Mouse (Mus musculus): Measurements from ENCODE around the gene Trio. TPM values are rescaled to one million over a fixed set of nuclear protein-coding genes. Genes with fewer than 3 reads are reported as not detected.
A peak's percentile ranks its signal among the peaks of the same experiment; 100 is the strongest.

The Trio gene
- polyA plus RNA-seq, 1 experiment from 2014 or later, result 32.9 TPM

- no peak for ATAC-seq (ENCODE audit: low read depth)
- Histone ChIP-seq H3K4me1 (replicated peaks) (no peaks in the 10 kb centered on the region; the same call in 1 of the 2 replicates), H3K36me3 (peaks cover 66% of the 10 kb centered on the region), H3K9ac (no peak overlapping the region), H3K27me3 (no peaks in the 10 kb centered on the region), H3K27ac (replicated peaks) (no peak overlapping the region), H3K9me3 (no peaks in the 10 kb centered on the region), H3K4me2 (no peak overlapping the region), H3K4me3 (no peak overlapping the region)
- 87% methylated on average over 14 of the region's 14 CpGs for WGBS
Observed at GRCm38 (mm10) chr15:27882898-27883297, 142.8 kb downstream of the Trio start.

GRCm38 (mm10) chr15:27877831-27878230, 147.8 kb downstream of the Trio start:
- 72% methylated on average over 7 of the region's 7 CpGs for WGBS
- H3K36me3 ChIP-seq, result peaks cover 66% of the 10 kb centered on the region
- no peak overlapping the region for H3K27ac ChIP-seq (replicated peaks)

DNA sequence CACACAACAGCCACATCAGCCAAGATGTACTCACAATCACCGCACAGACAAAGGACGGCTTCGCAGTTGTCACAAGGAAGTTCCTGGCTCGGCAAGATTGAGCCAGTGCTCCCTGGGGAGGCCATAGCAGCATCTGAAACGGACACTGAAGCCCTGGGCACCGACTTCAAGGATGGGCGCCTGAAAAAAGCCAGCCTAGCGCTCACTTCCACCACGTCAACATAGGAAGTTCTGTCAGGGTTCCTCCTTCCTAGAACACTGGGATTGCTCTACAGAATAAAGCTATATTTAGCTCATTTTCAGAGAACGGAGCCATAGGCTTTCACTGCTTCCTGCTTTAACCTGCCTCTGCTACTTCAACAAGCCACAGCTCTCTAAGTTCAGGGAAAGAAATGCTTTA, 149.3 kb downstream of the Trio start:
- 0 out of 2 replicates have a peak, but pooled peaks cover 5% of the 10 kb centered on the region for H3K4me1 ChIP-seq (replicated peaks)
- 68% methylated on average over 10 of the region's 10 CpGs for WGBS
- H3K4me2 ChIP-seq, result no peak overlapping the region
- no peaks in the 10 kb centered on the region for H3K27me3 ChIP-seq
- H3K4me3 ChIP-seq, result no peak overlapping the region
- no peaks in the 10 kb centered on the region for H3K9me3 ChIP-seq
- ATAC-seq (ENCODE audit: low read depth), result no peak
- H3K36me3 ChIP-seq, result peaks cover 65% of the 10 kb centered on the region
- no peak overlapping the region for H3K27ac ChIP-seq (replicated peaks)
- H3K9ac ChIP-seq, result no peak overlapping the region

More at GRCm38 (mm10) chr15:27877831-27878230, 147.8 kb downstream of the Trio start:
- no peak for ATAC-seq (ENCODE audit: low read depth)
- H3K27me3 ChIP-seq, result no peaks in the 10 kb centered on the region
- no peak overlapping the region for H3K4me2 ChIP-seq
- no peaks in the 10 kb centered on the region for H3K9me3 ChIP-seq
- H3K9ac ChIP-seq, result no peak overlapping the region
- H3K4me1 ChIP-seq (replicated peaks), result 0 out of 2 replicates have a peak, but pooled peaks cover 5% of the 10 kb centered on the region
- H3K4me3 ChIP-seq, result no peak overlapping the region

GRCm38 (mm10) chr15:27875753-27876152, 149.9 kb downstream of the Trio start:
- no peak overlapping the region for H3K4me2 ChIP-seq
- H3K4me1 ChIP-seq (replicated peaks), result 0 out of 2 replicates have a peak, but pooled peaks cover 5% of the 10 kb centered on the region
- no peak overlapping the region for H3K27ac ChIP-seq (replicated peaks)
- H3K27me3 ChIP-seq, result no peaks in the 10 kb centered on the region
- H3K4me3 ChIP-seq, result no peak overlapping the region
- no peak overlapping the region for H3K9ac ChIP-seq
- ATAC-seq (ENCODE audit: low read depth), result no peak
- 88% methylated on average over 9 of the region's 9 CpGs for WGBS
- H3K9me3 ChIP-seq, result no peaks in the 10 kb centered on the region
- peaks cover 66% of the 10 kb centered on the region for H3K36me3 ChIP-seq

GRCm38 (mm10) chr15:27873747-27874320, 151.8 kb downstream of the Trio start:
- Histone ChIP-seq H3K9me3 (no peaks in the 10 kb centered on the region), H3K27ac (replicated peaks) (no peak overlapping the region), H3K4me3 (no peak overlapping the region), H3K9ac (no peak overlapping the region), H3K27me3 (no peaks in the 10 kb centered on the region), H3K4me2 (no peak overlapping the region), H3K4me1 (replicated peaks) (0 out of 2 replicates have a peak, but pooled peaks cover 5% of the 10 kb centered on the region), H3K36me3 (peaks cover 64% of the 10 kb centered on the region)
- WGBS, result 92% methylated on average over 16 of the region's 16 CpGs
- no peak for ATAC-seq (ENCODE audit: low read depth)

- H3K9me3 ChIP-seq, result no peaks in the 10 kb centered on the region
- 86% methylated on average over 2 of the region's 2 CpGs for WGBS
- H3K4me3 ChIP-seq, result no peak overlapping the region
- no peak overlapping the region for H3K9ac ChIP-seq
- no peaks in the 10 kb centered on the region for H3K27me3 ChIP-seq
- peaks cover 49% of the 10 kb centered on the region for H3K36me3 ChIP-seq
- ATAC-seq (ENCODE audit: low read depth), result no peak
- H3K27ac ChIP-seq (replicated peaks), result no peak overlapping the region
- H3K4me2 ChIP-seq, result no peak overlapping the region
- peaks cover 5% of the 10 kb centered on the region; the same call in 1 of the 2 replicates for H3K4me1 ChIP-seq (replicated peaks)
Observed at GRCm38 (mm10) chr15:27872286-27872685, 153.4 kb downstream of the Trio start.

DNA sequence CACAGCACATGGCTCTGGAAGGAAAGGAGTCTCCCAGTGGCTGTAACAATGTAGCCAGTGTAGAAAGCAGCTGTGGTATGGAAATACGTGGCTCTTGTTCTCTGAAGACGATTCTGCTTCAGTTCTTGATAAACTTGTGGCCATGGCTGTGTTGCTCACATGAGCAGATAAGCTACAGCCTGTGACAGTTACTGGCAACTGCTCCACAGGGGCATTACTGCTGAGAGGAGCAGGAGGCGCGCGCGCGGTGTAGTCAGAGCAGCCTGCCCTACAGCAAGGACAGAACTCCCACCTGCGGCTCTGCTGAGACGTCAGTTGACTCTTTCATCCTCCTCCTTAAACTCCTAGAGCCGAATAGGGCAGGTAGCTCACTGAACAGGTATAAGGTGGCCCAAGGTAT, 153.9 kb downstream of the Trio start:
- no peak overlapping the region for H3K4me3 ChIP-seq
- H3K9ac ChIP-seq, result no peak overlapping the region
- 88% methylated on average over 10 of the region's 10 CpGs for WGBS
- H3K36me3 ChIP-seq, result peaks cover 46% of the 10 kb centered on the region
- peaks cover 5% of the 10 kb centered on the region; the same call in 1 of the 2 replicates for H3K4me1 ChIP-seq (replicated peaks)
- no peak for ATAC-seq (ENCODE audit: low read depth)
- no peak overlapping the region for H3K27ac ChIP-seq (replicated peaks)
- H3K27me3 ChIP-seq, result no peaks in the 10 kb centered on the region
- H3K4me2 ChIP-seq, result no peak overlapping the region
- no peaks in the 10 kb centered on the region for H3K9me3 ChIP-seq

GRCm38 (mm10) chr15:27871260-27871659, 154.4 kb downstream of the Trio start:
- WGBS, result 89% methylated on average over 13 of the region's 13 CpGs
- peaks cover under 1% of the 10 kb centered on the region; the same call in 1 of the 2 replicates for H3K4me1 ChIP-seq (replicated peaks)
- H3K27ac ChIP-seq (replicated peaks), result no peak overlapping the region
- no peak overlapping the region for H3K4me2 ChIP-seq
- H3K36me3 ChIP-seq, result peaks cover 46% of the 10 kb centered on the region
- H3K27me3 ChIP-seq, result no peaks in the 10 kb centered on the region
- no peak overlapping the region for H3K9ac ChIP-seq
- no peak for ATAC-seq (ENCODE audit: low read depth)
- H3K9me3 ChIP-seq, result no peaks in the 10 kb centered on the region
- H3K4me3 ChIP-seq, result no peak overlapping the region

- no peaks in the 10 kb centered on the region for H3K9me3 ChIP-seq
- no peaks in the 10 kb centered on the region for H3K27me3 ChIP-seq
- H3K4me1 ChIP-seq (replicated peaks), result no peaks in the 10 kb centered on the region; the same call in 1 of the 2 replicates
- no peak overlapping the region for H3K4me3 ChIP-seq
- no peak overlapping the region for H3K4me2 ChIP-seq
- no peak overlapping the region for H3K9ac ChIP-seq
- H3K27ac ChIP-seq (replicated peaks), result no peak overlapping the region
- peaks cover 54% of the 10 kb centered on the region for H3K36me3 ChIP-seq
- ATAC-seq (ENCODE audit: low read depth), result no peak
- 92% methylated on average over 4 of the region's 4 CpGs for WGBS
Observed at GRCm38 (mm10) chr15:27869001-27869400, 156.6 kb downstream of the Trio start.

- H3K9ac ChIP-seq, result no peak overlapping the region
- H3K9me3 ChIP-seq, result no peaks in the 10 kb centered on the region
- no peaks in the 10 kb centered on the region for H3K27me3 ChIP-seq
- no peak overlapping the region for H3K27ac ChIP-seq (replicated peaks)
- 89% methylated on average over 7 of the region's 7 CpGs for WGBS
- no peak for ATAC-seq (ENCODE audit: low read depth)
- H3K36me3 ChIP-seq, result peaks cover 51% of the 10 kb centered on the region
- no peaks in the 10 kb centered on the region; the same call in 1 of the 2 replicates for H3K4me1 ChIP-seq (replicated peaks)
- H3K4me3 ChIP-seq, result no peak overlapping the region
- no peak overlapping the region for H3K4me2 ChIP-seq
Observed at GRCm38 (mm10) chr15:27867831-27868230, 157.8 kb downstream of the Trio start.

- H3K4me3 ChIP-seq, result no peak overlapping the region
- H3K9ac ChIP-seq, result no peak overlapping the region
- no peaks in the 10 kb centered on the region; the same call in 1 of the 2 replicates for H3K4me1 ChIP-seq (replicated peaks)
- 77% methylated on average over 4 of the region's 4 CpGs for WGBS
- no peak overlapping the region for H3K4me2 ChIP-seq
- no peaks in the 10 kb centered on the region for H3K27me3 ChIP-seq
- ATAC-seq (ENCODE audit: low read depth), result no peak
- H3K36me3 ChIP-seq, result peaks cover 43% of the 10 kb centered on the region
- peak overlapping the region; percentile 20; the same call in 1 of the 2 replicates for H3K27ac ChIP-seq (replicated peaks)
- H3K9me3 ChIP-seq, result no peaks in the 10 kb centered on the region
Observed at GRCm38 (mm10) chr15:27866471-27866870, 159.2 kb downstream of the Trio start.

- Histone ChIP-seq H3K36me3 (peaks cover 39% of the 10 kb centered on the region), H3K27ac (replicated peaks) (peak overlapping the region; percentile 20; the same call in 1 of the 2 replicates), H3K9me3 (no peaks in the 10 kb centered on the region), H3K27me3 (no peaks in the 10 kb centered on the region), H3K4me1 (replicated peaks) (no peaks in the 10 kb centered on the region; the same call in 1 of the 2 replicates), H3K9ac (no peak overlapping the region), H3K4me2 (no peak overlapping the region), H3K4me3 (no peak overlapping the region)
- ATAC-seq (ENCODE audit: low read depth), result no peak
- 86% methylated on average over 6 of the region's 6 CpGs for WGBS
Observed at GRCm38 (mm10) chr15:27866053-27866452, 159.6 kb downstream of the Trio start.

DNA sequence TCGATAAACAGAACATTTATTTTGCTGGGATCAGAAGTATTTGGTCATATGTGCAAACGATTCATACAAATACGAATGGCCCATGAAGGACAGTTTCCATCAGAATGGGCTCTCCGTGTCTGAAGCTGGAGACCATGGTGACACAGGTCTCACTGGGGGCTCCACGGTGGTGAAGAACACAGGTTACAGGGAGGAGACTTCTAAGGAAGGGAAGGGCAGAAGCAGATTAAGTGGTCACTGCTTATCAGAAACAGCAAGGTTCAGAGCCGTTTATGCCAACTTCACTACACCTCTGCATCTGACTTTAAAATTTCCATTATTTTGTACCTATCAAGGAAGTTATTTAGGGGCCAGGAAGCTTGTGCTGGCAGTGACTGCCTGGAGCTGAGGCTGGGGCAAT, 161.3 kb downstream of the Trio start:
- Histone ChIP-seq H3K36me3 (peaks cover 32% of the 10 kb centered on the region), H3K9ac (no peak overlapping the region), H3K27ac (replicated peaks) (no peak overlapping the region), H3K9me3 (no peaks in the 10 kb centered on the region), H3K4me2 (no peak overlapping the region), H3K4me3 (no peak overlapping the region), H3K4me1 (replicated peaks) (peaks cover 5% of the 10 kb centered on the region), H3K27me3 (no peaks in the 10 kb centered on the region)
- no peak for ATAC-seq (ENCODE audit: low read depth)
- 96% methylated on average over 6 of the region's 6 CpGs for WGBS
